21 mouse cellular contexts compared by ENCODE assay signal in the genomic region with DNA sequence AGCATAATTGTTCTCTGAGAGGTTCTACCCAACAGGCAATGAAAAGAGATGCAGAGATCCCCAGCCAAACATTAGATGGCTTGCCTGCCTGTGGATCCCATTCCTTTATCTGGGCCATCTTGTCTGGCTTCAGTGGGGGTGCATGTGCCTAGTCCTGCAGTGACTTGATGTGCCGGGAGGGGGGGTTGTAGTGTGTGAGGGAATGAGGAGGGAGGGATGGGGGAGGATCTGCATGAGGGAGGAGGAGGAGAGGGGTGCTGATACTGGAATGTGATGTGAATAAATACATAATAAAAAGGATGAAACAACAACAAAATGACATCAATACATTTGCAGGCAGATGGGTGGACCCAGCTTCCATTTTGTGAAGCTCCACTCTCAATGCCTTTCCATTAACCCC.
A peak's percentile ranks its signal among the peaks of the same experiment; 100 is the strongest.
DNase-seq lines count a peak whose midpoint lies in the region; ATAC-seq and TF ChIP-seq lines count a peak whose summit lies in the region.
"Had no signal": no experiment of that assay in that cellular context is flagged by ENCODE, and none has a peak within 500 bp of the region (broad histone marks: within the 10 kb centered on the region; RNA-seq: fewer than 3 reads in every experiment).

No protein-coding gene starts in this region.

- TF ChIP-seq POLR2A in brain, embryonic 14.5 days (IDR thresholded peaks at IDR 0.05; ENCODE audit: borderline replicate concordance, extremely low read depth, insufficient read depth, insufficient read length, poor library complexity, severe bottlenecking), result no peak

- no peak overlapping the region for H3K27ac ChIP-seq in forebrain, embryonic 14.5 days (ENCODE audit: low read depth, low read length)
- no peak overlapping the region for H3K27ac ChIP-seq in forebrain, postnatal 0 days (ENCODE audit: low read depth, low read length)
- no peak overlapping the region for H3K27ac ChIP-seq in midbrain, embryonic 12.5 days (replicated peaks)
- H3K27ac ChIP-seq in midbrain, embryonic 15.5 days, result no peak overlapping the region
- H3K27ac ChIP-seq: embryonic facial prominence, embryonic 13.5 days; heart, embryonic 10.5 days; hindbrain, embryonic 13.5 days; intestine, embryonic 15.5 days had no signal

- no peak for DNase-seq in forebrain, embryonic 14.5 days (ENCODE audit: low spot score)
- no peak for DNase-seq in forebrain, postnatal 0 days
- peak; percentile 31 for DNase-seq in ES-CJ7 (ENCODE audit: low read depth, low spot score)
- DNase-seq in brain, embryonic 14.5 days (ENCODE audit: low read depth), result peak; percentile 28
- DNase-seq in thymus, postnatal 25 days, result no peak
- no peak for DNase-seq in thymus, postnatal 10 days (ENCODE audit: low spot score in 2 of 2)
- DNase-seq: adrenal gland, postnatal 10 days; cerebellum, adult 18-20 months; cerebellum, adult 9-11 months; cerebellum, postnatal 36 days; gastrocnemius, postnatal 10 days; heart, adult 18-20 months; heart, postnatal 10 days; heart, postnatal 4 days; kidney, adult 2 months had no signal

- no peaks in the 10 kb centered on the region for H3K27me3 ChIP-seq in forebrain, embryonic 14.5 days (replicated peaks; ENCODE audit: control insufficient read depth, insufficient read depth, low read length)
- H3K27me3 ChIP-seq in forebrain, postnatal 0 days (ENCODE audit: insufficient read depth, low read length), result no peaks in the 10 kb centered on the region
- H3K27me3 ChIP-seq in midbrain, embryonic 12.5 days, result peaks cover 26% of the 10 kb centered on the region
- H3K27me3 ChIP-seq in midbrain, embryonic 15.5 days (replicated peaks), result peaks cover 6% of the 10 kb centered on the region
- H3K27me3 ChIP-seq: embryonic facial prominence, embryonic 13.5 days; hindbrain, embryonic 13.5 days; intestine, embryonic 15.5 days had no signal

- H3K9ac ChIP-seq in forebrain, embryonic 14.5 days (ENCODE audit: low read length), result no peak overlapping the region
- H3K9ac ChIP-seq in forebrain, postnatal 0 days, result no peak overlapping the region
- no peak overlapping the region for H3K9ac ChIP-seq in midbrain, embryonic 12.5 days (replicated peaks)
- H3K9ac ChIP-seq in midbrain, embryonic 15.5 days, result no peak overlapping the region
- H3K9ac ChIP-seq: embryonic facial prominence, embryonic 13.5 days; hindbrain, embryonic 13.5 days; intestine, embryonic 15.5 days had no signal

- no peak overlapping the region for H3K4me3 ChIP-seq in forebrain, embryonic 14.5 days (ENCODE audit: low read depth, low read length)
- H3K4me3 ChIP-seq in forebrain, postnatal 0 days (ENCODE audit: low read depth, low read length), result no peak overlapping the region
- H3K4me3 ChIP-seq in midbrain, embryonic 12.5 days, result no peak overlapping the region
- no peak overlapping the region for H3K4me3 ChIP-seq in midbrain, embryonic 15.5 days
- H3K4me3 ChIP-seq: embryonic facial prominence, embryonic 13.5 days; heart, embryonic 10.5 days; hindbrain, embryonic 13.5 days; intestine, embryonic 15.5 days had no signal

- 59% methylated on average over 1 of the region's 1 CpGs for WGBS in forebrain, embryonic 14.5 days
- WGBS in forebrain, postnatal 0 days, result 44% methylated on average over 1 of the region's 1 CpGs
- 57% methylated on average over 1 of the region's 1 CpGs for WGBS in midbrain, embryonic 12.5 days
- 35% methylated on average over 1 of the region's 1 CpGs for WGBS in midbrain, embryonic 15.5 days

- ATAC-seq in forebrain, embryonic 14.5 days, result peak; percentile 32; the same call in 1 of the 2 replicates
- no peak for ATAC-seq in forebrain, postnatal 0 days
- ATAC-seq in midbrain, embryonic 12.5 days (ENCODE audit: low FRiP score, low read depth), result 0 out of 2 replicates have a peak, but pooled peaks have one; percentile 30
- no peak for ATAC-seq in midbrain, embryonic 15.5 days (replicated peaks)
- ATAC-seq: intestine, embryonic 15.5 days had no signal

- no peaks in the 10 kb centered on the region for H3K4me1 ChIP-seq in forebrain, embryonic 14.5 days (ENCODE audit: control insufficient read depth, insufficient read depth, low read length)
- no peaks in the 10 kb centered on the region for H3K4me1 ChIP-seq in forebrain, postnatal 0 days (ENCODE audit: insufficient read depth)
- no peaks in the 10 kb centered on the region for H3K4me1 ChIP-seq in midbrain, embryonic 12.5 days
- H3K4me1 ChIP-seq in midbrain, embryonic 15.5 days, result no peaks in the 10 kb centered on the region
- H3K4me1 ChIP-seq: embryonic facial prominence, embryonic 13.5 days; heart, embryonic 10.5 days; hindbrain, embryonic 13.5 days; intestine, embryonic 15.5 days had no signal

- H3K36me3 ChIP-seq in forebrain, embryonic 14.5 days (ENCODE audit: control insufficient read depth, insufficient read depth, low read length), result no peaks in the 10 kb centered on the region
- H3K36me3 ChIP-seq in forebrain, postnatal 0 days (ENCODE audit: insufficient read depth), result no peaks in the 10 kb centered on the region
- no peaks in the 10 kb centered on the region for H3K36me3 ChIP-seq in midbrain, embryonic 12.5 days
- no peaks in the 10 kb centered on the region for H3K36me3 ChIP-seq in midbrain, embryonic 15.5 days (replicated peaks)
- H3K36me3 ChIP-seq: embryonic facial prominence, embryonic 13.5 days; heart, embryonic 10.5 days; hindbrain, embryonic 13.5 days; intestine, embryonic 15.5 days had no signal

- no peaks in the 10 kb centered on the region for H3K9me3 ChIP-seq in forebrain, embryonic 14.5 days (replicated peaks; ENCODE audit: control insufficient read depth, low read length)
- no peaks in the 10 kb centered on the region for H3K9me3 ChIP-seq in forebrain, postnatal 0 days (ENCODE audit: low read length)
- no peaks in the 10 kb centered on the region for H3K9me3 ChIP-seq in midbrain, embryonic 12.5 days
- no peaks in the 10 kb centered on the region for H3K9me3 ChIP-seq in midbrain, embryonic 15.5 days
- H3K9me3 ChIP-seq: embryonic facial prominence, embryonic 13.5 days; heart, embryonic 10.5 days; hindbrain, embryonic 13.5 days; intestine, embryonic 15.5 days had no signal

- TF ChIP-seq CTCF in forebrain, postnatal 0 days (IDR thresholded peaks at IDR 0.05; ENCODE audit: low read depth), result no peak
- TF ChIP-seq CTCF in brain, embryonic 14.5 days (IDR thresholded peaks at IDR 0.05; ENCODE audit: borderline replicate concordance, extremely low read depth, insufficient read depth, insufficient read length), result 0 out of 2 replicates have a peak, but pooled peaks have one; percentile 0

- H3K4me2 ChIP-seq in forebrain, embryonic 14.5 days (ENCODE audit: low read length), result no peak overlapping the region
- H3K4me2 ChIP-seq in forebrain, postnatal 0 days (ENCODE audit: low read depth), result no peak overlapping the region
- H3K4me2 ChIP-seq in midbrain, embryonic 12.5 days (replicated peaks), result no peak overlapping the region
- H3K4me2 ChIP-seq in midbrain, embryonic 15.5 days, result no peak overlapping the region
- H3K4me2 ChIP-seq: embryonic facial prominence, embryonic 13.5 days; hindbrain, embryonic 13.5 days; intestine, embryonic 15.5 days had no signal

Comparison
In these comparisons a context has a peak if more than half of its experiments do, and no peak if none do; other contexts are left out.
1. ATAC-seq: peak in forebrain, embryonic 14.5 days (single experiment) and midbrain, embryonic 12.5 days (single experiment); none in forebrain, postnatal 0 days (single experiment) and midbrain, embryonic 15.5 days (single experiment).
2. DNase-seq: peak in ES-CJ7 (single experiment) and brain, embryonic 14.5 days (single experiment); none in forebrain, embryonic 14.5 days (single experiment), forebrain, postnatal 0 days (single experiment), thymus, postnatal 25 days (single experiment) and thymus, postnatal 10 days (0 of 2).